Mouse (Mus musculus): ENCODE data around the gene Tmbim7.

- TF ChIP-seq CTCF (IDR thresholded peaks at IDR 0.05; ENCODE audit: low read depth), result no peak
- no peak for TF ChIP-seq EP300 (optimal IDR thresholded peaks at IDR 0.05)
Observed at GRCm38 (mm10) chr5:3691283-3691682, 40.3 kb downstream of the Tmbim7 start.
